Mouse (Mus musculus) kidney, embryonic 14.5 days (tissue): ENCODE data around the gene Sp140. TPM values are rescaled to one million over a fixed set of nuclear protein-coding genes. Genes with fewer than 3 reads are reported as not detected.
"Not testable (repeated sequence)": the region's sequence is repeated elsewhere in the genome, so short reads cannot be mapped to it uniquely, and the experiment has no call there.

Source experiments
- ATAC-seq: fragments of 200-750 bp; cut with Nextera tagmentation; 2 replicates; pipeline ENCODE4 v1.8.0; 2017; ENCODE audit warnings: moderate number of reproducible peaks, mild to moderate bottlenecking, moderate TSS enrichment, moderate library complexity; ENCODE audit not compliant: low FRiP score, low TSS enrichment
- H3K27ac ChIP-seq: fragments of 300-500 bp; sonication (generic); 2 replicates; pipeline ENCODE4 v1.5.1; 2014; ENCODE audit warnings: low read depth, mild to moderate bottlenecking, low read length, moderate library complexity, mixed read lengths
- H3K27me3 ChIP-seq: fragments of 300-500 bp; sonication (generic); 2 replicates; pipeline ENCODE4 v1.6.1; 2014; ENCODE audit warnings: mild to moderate bottlenecking, low read length; ENCODE audit not compliant: control insufficient read depth, insufficient read depth
- H3K36me3 ChIP-seq: fragments of 300-500 bp; sonication (generic); 2 replicates; pipeline ENCODE4 v1.6.1; 2014; ENCODE audit warnings: low read length, mixed read lengths; ENCODE audit not compliant: control insufficient read depth, insufficient read depth
- H3K4me1 ChIP-seq: fragments of 300-500 bp; sonication (generic); 2 replicates; pipeline ENCODE4 v1.6.1; 2014; ENCODE audit warnings: low read length, mixed read lengths; ENCODE audit not compliant: control insufficient read depth, insufficient read depth
- H3K4me2 ChIP-seq: fragments of 300-500 bp; sonication (generic); replicated peaks from 2 replicates; pipeline ENCODE4 v1.6.1; 2014; ENCODE audit warnings: low read depth, mild to moderate bottlenecking, low read length
- H3K4me3 ChIP-seq: fragments of 300-500 bp; sonication (generic); 2 replicates; pipeline ENCODE4 v1.5.1; 2014; ENCODE audit warnings: mild to moderate bottlenecking, low read length
- H3K9ac ChIP-seq: fragments of 300-500 bp; sonication (generic); 2 replicates; pipeline ENCODE4 v1.6.1; 2014; ENCODE audit warnings: low read depth, mild to moderate bottlenecking, low read length, moderate library complexity
- H3K9me3 ChIP-seq: fragments of 300-500 bp; sonication (generic); 2 replicates; pipeline ENCODE4 v1.6.1; 2016; ENCODE audit warnings: low read length; ENCODE audit not compliant: control insufficient read depth
- WGBS: fragments of 180-500 bp; shearing (Covaris S2); extraction: QIAGEN DNeasy Blood & Tissue Kit; methylation state at CpG from one replicate; pipeline ENCODE4 v1.1.7; 2014; 5-methylcytosine and 5-hydroxymethylcytosine counted together
- polyA plus RNA-seq: library from polyadenylated mRNA; unstranded; fragments of >200 nt; fragmentation: Nextera tagmentation; extraction: Ambion mirVana; gene quantifications from 2 replicates; pipeline ENCODE4 v1.2.1, GENCODE M21; 2014

Sp140 gene
- polyA plus RNA-seq, result 1.2 and 2.0 TPM in 2 replicates

DNA sequence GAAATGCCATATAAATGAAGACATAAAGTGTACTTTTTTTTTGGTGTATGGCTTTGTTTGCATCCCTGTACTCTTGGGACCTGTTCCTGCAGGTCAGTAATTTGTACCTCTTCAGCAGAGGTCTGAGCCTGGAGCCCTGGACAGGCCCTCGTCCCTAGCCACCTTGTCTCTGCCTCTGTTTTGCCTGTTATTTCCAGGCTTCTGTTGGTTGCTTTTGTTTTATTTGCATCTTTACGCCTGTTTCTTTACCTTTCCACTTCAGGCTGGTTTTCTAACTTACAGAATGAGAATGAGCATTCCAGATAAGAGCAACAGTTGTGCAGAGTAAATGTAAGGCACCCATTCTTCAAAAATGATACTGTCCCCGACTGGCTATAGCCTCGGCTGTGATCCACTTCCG lies at the start of gene Sp140:
Gene Sp140 (plus strand): TSS at position 301 of the 400 bp plus-strand sequence.
- not testable (repeated sequence) for H3K9ac ChIP-seq

DNA sequence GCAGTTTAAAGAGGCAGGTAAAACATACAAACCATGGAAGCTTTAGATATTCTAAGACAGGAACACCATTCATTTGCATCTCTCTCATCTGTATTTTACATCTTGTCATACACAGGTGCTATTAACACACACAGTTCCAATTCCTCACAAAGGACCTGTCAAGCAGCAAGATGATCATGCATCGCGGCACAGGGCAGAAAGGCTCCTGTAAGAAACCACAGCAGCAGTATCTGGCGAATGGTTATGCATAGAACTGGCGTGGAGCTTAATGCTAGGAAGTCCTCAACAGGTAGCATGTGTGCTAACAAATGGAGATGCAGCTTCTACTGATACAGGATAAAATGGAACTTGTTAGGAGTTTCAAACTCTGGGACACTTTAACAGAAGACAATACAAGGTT lies 44.9 kb upstream of the Sp140 start:
- not testable (repeated sequence) for H3K27me3 ChIP-seq, H3K9me3 ChIP-seq, H3K36me3 ChIP-seq, H3K4me2 ChIP-seq, H3K9ac ChIP-seq, H3K4me1 ChIP-seq, H3K4me3 ChIP-seq, H3K27ac ChIP-seq, ATAC-seq
- WGBS, result 88% methylated on average over 4 of the region's 4 CpGs

More for the DNA sequence above, at the start of gene Sp140:
- not testable (repeated sequence) for H3K36me3 ChIP-seq, H3K27ac ChIP-seq, H3K4me1 ChIP-seq, H3K9me3 ChIP-seq, H3K4me3 ChIP-seq, H3K27me3 ChIP-seq, ATAC-seq, H3K4me2 ChIP-seq
- no CpG with 5 or more reads among the region's 5 CpGs for WGBS

DNA sequence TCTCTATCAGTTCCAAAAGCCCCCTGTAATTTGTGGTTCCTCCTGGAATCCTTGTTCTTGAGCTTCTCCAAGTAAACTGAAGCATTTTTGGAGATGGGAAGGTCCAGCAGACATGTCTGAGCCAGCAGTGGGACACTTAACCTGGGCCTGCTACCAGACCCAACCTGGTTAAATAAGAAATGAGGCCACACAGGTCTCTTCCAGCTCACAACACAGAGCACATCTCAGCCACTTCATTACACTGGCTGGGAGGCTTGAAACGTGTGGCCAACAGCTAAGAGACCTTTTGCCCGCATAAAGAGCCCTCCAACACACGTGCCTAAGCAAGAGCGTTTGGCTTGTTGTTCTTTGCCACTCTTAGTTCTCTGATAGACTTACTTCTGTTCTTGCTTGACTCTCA lies 26.6 kb upstream of the Sp140 start:
- WGBS, result 78% methylated on average over 4 of the region's 4 CpGs
- not testable (repeated sequence) for ATAC-seq, H3K27me3 ChIP-seq, H3K9me3 ChIP-seq, H3K9ac ChIP-seq, H3K36me3 ChIP-seq, H3K4me3 ChIP-seq, H3K27ac ChIP-seq, H3K4me2 ChIP-seq, H3K4me1 ChIP-seq

DNA sequence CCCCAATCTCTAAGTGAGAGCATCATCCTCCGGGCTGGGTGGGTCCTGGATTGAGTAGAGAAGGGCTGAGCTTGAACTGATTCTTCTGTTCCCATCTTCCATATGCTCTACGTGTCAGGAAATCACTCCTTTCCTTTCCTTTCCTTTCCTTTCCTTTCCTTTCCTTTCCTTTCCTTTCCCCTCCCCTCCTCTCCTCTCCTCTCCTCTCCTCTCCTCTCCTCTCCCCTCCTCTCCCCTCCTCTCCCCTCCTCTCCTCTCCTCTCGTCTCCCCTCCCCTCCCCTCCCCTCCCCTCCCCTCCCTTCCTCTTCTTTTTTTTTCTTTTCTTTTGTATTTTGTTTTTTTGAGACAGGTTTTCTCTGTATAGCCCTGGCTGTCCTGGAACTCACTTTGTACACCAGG lies 24.8 kb upstream of the Sp140 start, which contains the start of gene G530012D18Rik:
Gene G530012D18Rik (plus strand): TSS at position 301 of the 400 bp plus-strand sequence.
- not testable (repeated sequence) for H3K27ac ChIP-seq, H3K9me3 ChIP-seq, H3K36me3 ChIP-seq, H3K4me3 ChIP-seq, H3K9ac ChIP-seq, ATAC-seq, H3K4me1 ChIP-seq, H3K27me3 ChIP-seq, H3K4me2 ChIP-seq
- WGBS, result 62% methylated on average over 2 of the region's 3 CpGs

DNA sequence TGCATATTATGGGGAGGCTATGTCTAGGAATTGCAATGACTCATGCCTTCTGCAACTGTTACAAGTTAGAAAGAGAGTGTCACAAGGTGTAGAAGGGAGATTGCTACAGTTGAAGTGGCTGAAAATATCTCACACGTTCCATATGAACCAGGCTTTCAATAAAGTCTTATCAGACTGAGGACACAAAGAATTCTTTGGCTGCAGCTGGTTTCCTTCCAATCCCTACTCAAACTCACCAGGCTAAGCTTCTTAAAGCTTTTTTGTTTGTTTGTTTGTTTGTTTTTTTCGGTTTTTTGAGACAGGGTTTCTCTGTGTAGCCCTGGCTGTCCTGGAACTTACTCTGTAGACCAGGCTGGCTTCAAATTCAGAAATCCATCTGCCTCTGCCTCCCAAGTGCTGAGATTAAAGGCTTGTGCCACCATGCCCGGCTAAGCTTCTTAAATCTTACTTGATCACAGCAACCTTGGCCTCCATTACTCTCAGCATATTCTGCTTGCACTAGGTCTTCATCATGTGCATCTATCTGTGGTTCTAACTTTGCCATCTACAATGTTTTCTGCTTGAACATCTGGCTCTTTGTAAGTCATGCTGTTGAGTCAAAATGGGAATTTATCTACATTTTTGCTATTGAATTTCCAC lies 21.7 kb upstream of the Sp140 start:
- H3K27me3 ChIP-seq, H3K4me2 ChIP-seq, H3K9me3 ChIP-seq, ATAC-seq, H3K9ac ChIP-seq, H3K4me1 ChIP-seq, H3K36me3 ChIP-seq, H3K4me3 ChIP-seq, H3K27ac ChIP-seq: not testable (repeated sequence)
- 71% methylated on average over 3 of the region's 3 CpGs for WGBS

DNA sequence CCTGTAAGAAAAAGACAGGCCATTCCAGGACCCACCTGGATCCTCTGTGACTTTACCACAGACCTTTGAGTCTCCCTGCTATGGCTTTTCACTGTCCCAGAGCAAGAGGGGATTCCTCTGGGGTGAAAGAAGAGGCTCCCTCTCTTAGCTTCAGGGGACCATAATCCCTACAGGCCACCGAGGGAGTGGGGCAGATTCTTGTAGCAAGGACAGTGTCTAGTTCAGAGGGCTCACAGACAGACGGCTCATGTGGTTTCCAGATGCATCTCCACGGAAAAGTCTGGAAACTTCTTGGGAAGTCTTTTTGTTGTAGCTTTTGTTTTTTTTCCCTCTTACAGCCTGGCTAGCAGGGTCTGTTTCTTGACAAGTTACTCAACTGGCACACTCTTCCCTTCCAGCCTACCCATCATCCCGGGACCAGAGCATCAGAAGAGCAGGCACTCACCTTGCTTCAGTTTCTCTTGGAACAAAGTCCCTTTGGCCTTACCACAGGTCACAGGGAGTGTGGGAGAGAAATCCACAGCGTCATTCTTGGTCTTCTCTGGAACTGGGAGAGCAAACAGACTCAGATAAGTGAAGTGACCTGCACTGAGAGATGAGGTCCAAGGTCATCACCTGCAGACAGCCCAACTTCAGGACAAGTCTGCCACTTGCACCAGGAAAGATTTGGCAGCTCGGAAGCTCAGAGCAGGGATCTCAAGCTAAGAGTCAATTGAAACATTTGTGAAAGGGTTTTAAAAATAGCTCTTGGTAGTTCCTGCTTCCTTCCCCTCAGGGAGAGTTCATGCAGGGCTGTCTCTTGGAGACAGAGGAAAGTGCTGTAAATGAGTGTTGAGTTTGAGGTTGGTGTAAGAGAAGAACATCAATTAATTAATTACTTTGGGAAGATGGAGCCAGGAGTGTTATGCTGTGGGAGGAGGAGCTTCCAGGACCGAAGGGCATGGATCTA lies 20.7 kb upstream of the Sp140 start:
- not testable (repeated sequence) for H3K36me3 ChIP-seq, H3K4me3 ChIP-seq, H3K4me2 ChIP-seq, H3K9ac ChIP-seq, H3K4me1 ChIP-seq, H3K27me3 ChIP-seq, H3K27ac ChIP-seq, H3K9me3 ChIP-seq, ATAC-seq
- 76% methylated on average over 6 of the region's 7 CpGs for WGBS

DNA sequence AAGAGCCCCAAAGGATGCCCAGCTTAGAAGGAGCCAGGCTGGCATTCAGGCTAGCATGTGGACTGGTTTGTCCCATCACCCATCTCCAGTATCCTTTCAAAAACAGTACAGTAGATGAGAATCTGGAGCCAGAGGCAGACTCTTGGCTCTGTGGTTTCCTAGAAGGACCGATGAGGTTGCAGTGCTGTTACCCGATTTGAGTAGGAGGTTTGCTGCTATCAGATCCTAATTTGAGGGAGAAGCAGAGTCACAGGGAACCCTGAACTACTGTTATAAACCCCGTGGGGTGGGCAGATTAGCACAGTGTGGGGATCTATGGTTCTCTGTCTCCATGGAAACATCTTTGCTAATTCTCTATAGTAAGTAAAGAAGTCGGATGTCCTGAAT lies 20.0 kb upstream of the Sp140 start:
- H3K4me2 ChIP-seq, H3K27ac ChIP-seq, H3K9ac ChIP-seq, H3K4me3 ChIP-seq, H3K9me3 ChIP-seq, H3K4me1 ChIP-seq, H3K27me3 ChIP-seq, H3K36me3 ChIP-seq, ATAC-seq: not testable (repeated sequence)
- WGBS, result 67% methylated on average over 2 of the region's 4 CpGs

DNA sequence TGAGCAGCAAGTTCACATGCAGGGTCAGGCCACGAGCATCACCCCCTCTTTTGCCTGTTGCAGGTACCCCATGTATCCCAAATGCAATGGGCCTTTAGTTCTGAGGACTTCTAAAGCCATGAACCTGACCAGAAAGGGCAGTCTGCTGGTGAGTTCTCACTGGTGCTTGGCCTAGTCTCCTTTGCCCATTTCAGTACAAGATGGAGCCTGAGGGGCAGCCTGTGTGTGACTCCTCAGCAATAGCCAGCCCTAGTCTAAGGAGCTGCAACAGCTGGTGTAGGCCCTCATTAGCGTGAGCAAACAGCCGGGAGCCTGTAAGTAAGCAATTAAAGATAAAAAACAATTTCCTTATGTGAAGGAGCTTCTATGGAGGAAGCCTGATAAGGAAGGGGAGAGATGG lies 19.6 kb upstream of the Sp140 start:
- not testable (repeated sequence) for H3K9ac ChIP-seq, H3K27ac ChIP-seq, H3K4me1 ChIP-seq, H3K4me3 ChIP-seq, H3K36me3 ChIP-seq, ATAC-seq, H3K9me3 ChIP-seq, H3K27me3 ChIP-seq, H3K4me2 ChIP-seq
- WGBS, result 65% methylated on average over 3 of the region's 3 CpGs

DNA sequence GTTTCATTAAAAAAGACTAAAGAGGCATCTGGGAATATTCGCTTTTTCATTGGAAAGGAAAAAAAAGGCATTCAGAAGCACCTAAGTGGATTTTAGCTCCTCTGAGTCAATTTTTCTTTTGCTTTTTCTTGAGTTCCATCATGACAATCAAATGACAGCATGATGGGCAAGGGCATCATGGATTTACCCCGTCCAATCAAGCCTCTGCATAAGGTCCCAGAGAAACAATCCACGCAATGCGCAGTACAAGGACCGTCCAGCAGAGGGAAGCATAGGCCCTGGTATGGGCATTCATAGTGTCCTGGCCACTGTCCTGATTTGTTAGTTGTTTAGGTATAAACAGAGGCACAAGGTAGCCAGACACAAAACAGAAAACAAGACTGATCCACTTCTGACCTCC lies 18.7 kb upstream of the Sp140 start:
- not testable (repeated sequence) for H3K9me3 ChIP-seq, H3K4me3 ChIP-seq, H3K4me2 ChIP-seq, ATAC-seq, H3K9ac ChIP-seq, H3K4me1 ChIP-seq, H3K27ac ChIP-seq, H3K27me3 ChIP-seq, H3K36me3 ChIP-seq
- WGBS, result 24% methylated on average over 5 of the region's 5 CpGs
